Mouse (Mus musculus): ENCODE data around the gene Zc3h15.
"Not testable (repeated sequence)": the region's sequence is repeated elsewhere in the genome, so short reads cannot be mapped to it uniquely, and the experiment has no call there.

Zc3h15 gene

DNA sequence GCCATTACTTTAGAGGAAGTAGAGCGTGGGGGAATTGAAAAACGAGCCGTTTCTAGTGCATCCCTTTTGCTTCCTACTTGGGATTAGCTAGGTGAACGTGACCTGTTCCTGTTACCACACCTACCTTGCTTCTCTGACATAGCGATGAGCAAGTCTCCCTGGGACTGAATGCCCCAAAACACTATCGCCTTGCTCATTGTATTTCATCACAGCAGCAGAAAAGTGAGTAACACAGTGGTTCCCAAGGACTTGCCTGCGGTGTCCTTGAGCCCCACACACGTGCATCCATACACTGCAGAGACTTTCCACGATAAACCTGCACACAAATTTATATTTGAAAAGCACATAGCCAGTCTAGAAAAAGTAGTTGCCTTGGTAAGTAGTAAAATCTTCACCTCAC is 30.7 kb downstream of the Zc3h15 start:
- no peak for DNase-seq

DNA sequence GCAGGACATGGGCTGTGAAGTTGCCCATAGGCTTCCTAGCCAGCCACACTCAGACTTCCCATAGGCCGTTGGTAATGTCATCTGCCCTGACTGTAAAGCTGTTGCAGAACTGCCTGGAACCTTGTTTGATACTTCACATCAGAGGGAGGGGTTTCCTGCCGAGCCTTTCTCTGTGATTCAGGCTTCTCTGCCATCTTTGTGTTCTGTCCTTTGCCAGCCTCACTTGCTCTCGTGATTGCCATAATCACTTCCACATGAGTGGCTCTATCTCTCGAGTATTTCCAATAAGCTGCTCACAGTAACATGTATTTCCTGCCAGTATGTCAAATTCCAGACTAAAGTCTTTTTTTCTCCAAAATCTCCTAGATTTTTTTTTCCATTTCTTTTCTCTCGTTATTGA is 31.4 kb downstream of the Zc3h15 start:
- no peak for DNase-seq

DNA sequence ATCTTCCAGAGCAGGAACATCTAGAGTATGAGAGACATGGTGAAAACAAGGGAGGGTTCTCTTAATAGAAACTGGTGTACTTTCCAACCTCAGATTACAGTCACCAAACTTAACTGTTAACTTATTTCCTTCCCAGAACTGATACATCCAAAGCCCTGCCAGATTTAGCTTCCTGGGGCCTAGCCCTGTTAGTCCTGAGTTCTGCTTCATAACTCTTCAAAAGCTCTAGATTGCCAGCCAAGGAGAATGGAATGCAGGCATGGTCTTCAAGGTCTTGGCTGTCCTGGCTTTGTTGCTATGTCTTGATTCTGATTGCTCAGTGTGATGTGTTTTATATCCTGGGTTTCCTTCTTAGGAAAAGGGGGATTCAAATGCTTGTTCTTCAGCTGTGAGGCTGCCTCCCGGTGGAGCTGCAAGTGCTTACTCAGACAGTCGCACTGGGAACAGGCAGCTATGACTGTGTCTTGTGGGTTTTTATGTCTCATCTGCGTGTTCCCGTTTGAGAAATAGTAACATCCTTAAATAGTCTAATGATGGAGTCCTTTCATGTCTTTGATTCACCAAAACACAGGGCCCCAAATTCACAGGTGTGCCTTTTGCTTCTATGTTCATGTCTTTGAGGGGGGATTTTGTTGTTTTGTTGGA is 32.1 kb downstream of the Zc3h15 start:
- no peak for DNase-seq

DNA sequence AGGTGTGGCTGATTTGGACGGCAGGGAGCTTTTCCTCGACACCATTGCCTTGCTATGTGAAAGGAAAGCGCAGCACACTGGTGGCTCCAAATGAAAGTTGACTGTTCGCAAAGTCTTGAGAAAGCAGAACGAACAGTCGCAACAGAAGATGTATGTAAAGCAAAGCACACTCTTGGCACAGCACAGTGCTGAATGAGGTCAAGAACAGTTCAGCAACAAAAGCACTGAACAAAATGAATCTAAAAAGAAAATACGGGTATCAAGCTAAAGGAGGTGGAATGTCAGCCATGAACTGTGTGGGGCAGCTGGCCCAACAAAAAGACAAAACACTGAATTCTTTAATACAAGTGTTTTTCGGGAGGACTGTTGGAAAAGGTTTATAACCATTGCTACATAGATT is 37.1 kb downstream of the Zc3h15 start:
- DNase-seq: no peak

DNA sequence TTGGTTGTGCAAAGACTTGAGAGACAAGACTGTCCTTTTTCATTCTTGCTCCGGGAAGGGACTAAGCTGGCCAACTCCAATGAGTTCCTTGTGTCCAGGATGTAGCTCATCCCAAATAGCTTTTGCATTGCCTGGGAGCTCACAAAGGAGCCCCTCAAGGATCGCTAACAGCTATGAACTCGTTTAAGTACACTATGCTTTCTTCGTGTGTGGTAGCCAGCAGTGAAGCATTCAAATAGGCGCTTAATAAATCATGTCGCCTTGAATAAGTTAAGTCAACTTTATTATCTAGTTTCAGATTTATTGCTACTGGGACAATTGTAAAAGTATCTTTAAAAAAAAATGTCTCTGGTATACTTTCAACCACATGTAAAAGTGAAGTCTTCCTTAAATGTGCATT is 37.5 kb downstream of the Zc3h15 start:
- DNase-seq: no peak

DNA sequence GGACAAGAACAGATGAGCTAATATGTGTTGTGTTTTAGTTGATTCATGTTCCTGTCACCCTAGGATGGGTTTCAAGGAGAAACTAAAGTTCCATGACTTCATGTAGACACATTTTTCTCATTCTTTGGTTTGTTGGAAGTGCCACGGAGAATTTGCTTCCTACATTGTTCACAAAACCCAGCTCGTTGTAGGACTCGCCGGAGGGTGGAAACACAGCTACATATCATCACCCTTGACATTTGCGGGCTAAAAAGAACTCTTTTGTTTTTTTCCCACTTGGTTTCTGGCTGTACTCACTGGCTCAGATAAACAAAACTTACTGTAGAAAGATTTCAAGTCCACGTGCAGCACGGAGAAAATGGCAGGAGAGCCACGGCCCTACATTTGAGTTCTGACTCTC is 38.0 kb downstream of the Zc3h15 start:
- no peak for DNase-seq

DNA sequence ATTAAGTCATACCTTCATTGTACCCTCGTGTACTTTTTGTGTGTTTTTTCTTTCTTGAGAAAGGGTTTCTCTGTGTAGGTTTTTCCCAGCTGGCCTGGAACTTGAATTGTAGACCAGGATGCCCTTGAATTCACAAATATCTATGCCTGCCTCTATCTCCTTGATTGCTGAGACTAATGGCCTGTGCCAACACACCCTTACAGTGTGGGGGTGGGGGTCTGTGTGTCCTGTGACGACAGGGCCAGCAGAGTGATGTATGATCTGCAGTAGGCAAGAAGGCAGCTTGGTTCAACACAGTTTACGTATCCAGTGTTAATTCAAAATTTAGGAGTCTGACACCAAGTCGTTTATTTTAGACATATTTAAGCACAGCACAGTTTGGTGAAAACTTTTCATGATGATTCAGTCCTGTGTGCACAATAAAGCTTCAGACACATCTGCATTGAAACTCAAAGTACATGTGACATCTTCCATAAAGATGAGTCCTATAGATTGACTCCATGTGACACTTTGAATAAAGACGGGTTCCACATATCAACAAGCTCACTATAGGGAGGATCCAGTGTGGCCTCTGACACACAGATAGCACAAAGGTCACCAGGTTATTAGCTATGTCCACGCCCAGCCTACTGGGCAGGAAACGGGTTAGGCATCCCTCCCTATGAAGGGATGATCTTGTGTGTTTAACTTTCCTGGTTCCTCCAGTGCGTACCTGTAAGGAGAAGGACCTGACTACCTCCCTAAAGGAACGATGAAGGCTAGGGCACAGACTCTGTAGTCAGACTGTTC is 39.7 kb downstream of the Zc3h15 start:
- no peak for DNase-seq

DNA sequence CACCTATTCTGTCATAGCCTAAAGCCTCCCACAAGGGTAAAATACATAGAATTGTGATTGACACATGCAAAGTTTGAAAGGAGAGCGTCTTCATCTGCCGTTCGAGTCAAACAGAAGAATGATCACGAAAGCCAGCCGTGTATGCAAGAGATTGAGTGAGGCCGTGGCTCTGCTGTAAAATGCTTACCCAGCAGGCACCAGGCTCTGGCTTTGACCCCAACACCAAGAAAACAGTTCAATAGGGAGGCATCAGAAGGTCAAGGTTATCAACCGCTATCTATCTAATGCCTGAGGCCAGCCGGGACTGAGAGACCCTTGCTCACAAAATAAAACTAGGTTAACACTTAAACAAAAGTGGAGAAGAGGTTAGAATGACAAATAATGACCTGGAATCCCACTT is 40.5 kb downstream of the Zc3h15 start:
- no peak for DNase-seq

DNA sequence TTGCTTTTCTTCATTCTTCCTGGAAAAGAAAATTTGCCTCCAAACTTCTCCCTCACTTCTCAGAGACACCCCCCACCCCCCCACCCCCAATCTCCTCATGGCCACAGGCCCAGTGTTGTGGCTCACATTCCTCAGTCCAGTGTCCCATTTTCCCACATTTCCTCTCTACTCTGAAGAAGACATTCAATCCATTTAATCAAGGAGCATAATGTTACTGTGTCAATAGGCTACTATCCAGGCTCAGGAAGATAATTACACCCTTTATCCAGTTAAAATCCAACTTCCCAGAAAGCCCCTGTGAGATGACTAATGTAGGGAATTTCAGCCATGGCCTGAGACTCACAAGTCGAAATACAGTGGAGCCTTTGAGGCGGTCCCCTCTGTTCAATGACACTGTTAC is 46.1 kb downstream of the Zc3h15 start:
- DNase-seq: no peak

DNA sequence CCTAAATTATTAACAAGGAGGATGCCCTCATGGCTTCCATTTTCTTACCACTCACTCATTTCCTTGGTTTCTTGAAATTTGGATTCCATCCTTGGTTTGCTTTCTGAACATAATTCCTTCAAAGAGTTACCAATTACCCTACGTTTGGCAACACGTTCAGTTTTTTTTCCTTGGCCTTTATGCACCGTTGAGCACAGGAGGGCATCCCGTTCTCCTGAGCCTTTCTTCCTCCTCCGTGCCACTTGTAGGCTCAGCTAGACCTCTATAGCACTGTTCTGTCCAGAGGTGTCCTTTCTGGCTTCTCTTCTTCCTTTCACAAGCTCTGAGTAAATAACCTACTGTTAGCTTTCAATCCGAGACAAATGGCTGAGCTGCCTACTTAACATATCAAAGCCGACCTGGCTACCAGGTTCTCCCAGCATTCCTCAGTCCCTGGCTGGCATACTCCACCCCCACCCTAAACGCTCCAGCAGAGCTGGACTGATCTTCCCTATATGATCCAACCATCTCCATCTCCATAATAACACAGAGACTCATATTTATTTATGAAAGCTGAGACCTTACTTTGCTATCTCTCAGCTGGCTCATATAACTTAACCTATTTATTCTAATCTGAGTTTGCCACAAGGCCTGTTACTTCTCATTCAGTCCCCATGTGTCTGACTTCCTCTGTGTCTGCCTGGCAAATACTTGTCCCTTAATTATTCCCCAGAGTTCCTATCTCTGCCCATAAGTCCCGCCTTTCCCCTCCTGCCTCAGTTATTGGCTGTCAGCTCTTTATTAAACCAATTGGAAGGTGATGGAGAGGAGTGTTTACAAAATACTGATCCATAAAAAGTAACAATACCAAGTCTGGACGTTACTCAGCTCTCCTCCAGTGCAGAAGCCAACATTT is 48.7 kb downstream of the Zc3h15 start:
- no peak for DNase-seq

DNA sequence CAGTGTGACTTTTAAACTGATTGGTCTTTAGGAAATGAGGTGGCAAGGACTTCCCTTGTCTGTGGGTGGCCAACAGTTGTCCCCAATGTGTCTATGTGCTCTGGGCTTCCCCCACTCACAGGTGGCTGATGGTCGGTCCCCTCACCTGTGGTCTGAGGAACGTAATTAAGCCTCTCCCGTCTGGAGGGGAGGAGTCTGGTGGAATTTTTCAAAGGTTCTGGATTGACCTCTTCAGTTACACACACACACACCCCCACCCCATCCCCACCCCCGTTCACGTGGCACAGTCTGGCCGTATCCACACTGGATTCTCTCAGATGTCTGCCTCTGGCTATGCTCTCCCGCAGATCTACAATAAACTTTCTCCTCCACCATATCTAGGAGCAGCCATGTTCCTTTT is 49.8 kb downstream of the Zc3h15 start:
- DNase-seq: no peak

DNA sequence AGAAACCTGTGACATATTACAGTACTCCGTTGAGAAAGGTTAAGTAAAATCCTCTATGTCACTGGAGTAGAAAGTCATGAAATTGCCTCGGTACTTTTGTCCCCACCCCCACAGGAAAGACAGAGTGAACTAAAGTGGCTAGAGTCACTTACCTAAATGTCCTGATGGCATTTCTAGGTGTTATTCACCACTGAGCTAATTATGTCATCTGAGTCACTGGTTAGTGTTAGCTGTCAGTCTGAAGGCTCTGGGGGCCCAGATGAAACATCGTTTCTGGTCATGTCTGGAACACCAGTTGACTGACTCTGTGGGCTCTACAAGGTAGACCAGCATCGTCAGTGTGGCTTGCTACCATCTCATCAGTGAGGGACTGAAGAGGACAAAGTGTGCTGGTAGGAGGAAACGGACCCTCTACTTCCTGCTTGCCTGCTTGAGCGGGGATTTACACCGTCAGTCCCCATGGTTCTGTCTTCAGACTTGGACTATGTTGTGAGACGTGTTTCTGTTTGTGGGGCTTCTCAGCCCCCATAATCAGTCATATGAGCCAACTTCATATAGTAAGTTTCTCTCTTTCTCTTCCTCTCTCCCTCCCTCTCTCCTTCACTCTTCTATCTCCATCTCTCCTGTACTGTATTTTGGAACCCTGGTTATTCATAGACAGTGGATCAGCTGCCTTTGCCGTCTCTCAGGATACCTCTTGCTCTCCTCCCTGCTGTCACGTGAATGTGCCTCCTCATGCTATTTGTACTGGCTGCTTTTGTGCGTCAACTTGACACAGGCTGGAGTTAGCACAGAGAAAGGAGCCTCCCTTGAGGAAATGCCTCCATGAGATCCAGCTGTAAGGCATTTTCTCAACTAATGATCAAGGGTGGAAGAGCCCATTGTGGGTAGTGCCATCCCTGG is 51.4 kb downstream of the Zc3h15 start:
- no peak for DNase-seq

DNA sequence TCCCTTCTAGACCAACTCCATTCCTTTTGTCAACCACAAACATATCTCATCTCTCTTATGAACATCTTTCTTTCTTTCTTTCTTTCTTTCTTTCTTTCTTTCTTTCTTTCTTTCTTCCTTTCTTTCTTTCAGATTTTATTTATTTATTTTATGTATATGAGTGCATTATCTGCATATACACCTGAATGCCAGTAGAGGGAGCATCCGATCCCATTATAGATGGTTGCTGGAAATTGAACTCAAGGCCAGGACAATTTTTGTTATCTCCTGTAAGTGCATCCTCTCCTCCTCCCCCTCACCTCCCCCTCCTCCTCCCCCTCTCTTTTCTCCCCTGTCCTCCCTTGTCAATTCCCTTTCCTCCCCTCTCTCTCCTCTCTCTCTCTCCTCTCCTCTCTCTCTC is 54.2 kb downstream of the Zc3h15 start:
- DNase-seq: no peak

DNA sequence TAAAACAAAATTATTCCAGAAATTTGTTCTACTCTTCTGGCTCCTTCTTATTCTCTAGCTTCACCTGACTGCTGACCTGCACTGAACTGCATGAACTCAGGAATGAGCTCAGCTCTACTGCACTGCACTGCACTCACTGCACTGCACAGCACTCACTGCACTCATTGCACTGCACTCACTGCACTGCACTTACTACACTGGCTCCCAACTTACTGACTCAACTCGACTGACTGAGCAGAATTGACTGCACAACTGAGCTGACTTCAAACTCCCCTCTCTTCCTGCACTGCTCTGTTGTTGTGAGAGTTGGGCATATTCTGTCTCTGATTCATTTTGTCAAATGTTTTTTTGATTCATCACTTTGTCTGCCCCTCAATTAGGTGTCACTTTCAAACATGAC is 55.1 kb downstream of the Zc3h15 start:
- DNase-seq: no peak

DNA sequence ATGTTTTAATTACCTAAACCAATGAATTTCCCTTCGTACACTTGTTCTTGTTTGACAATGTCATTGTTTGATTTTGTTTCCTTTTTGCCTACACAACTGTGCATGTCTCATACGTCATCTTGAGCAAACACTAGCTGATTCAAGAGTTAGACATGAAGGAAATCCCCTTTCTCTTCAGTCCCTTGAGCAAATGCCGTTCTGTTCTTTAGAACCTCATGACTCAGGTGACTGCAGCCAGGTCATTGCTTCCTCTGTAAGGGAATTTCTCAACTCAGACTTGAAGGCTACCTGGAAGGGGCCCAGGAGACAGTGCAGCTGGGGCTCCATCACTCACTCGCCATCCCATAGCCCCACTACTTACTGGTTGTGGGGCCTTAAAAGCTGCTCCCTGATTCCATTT is 56.4 kb downstream of the Zc3h15 start:
- no peak for DNase-seq

DNA sequence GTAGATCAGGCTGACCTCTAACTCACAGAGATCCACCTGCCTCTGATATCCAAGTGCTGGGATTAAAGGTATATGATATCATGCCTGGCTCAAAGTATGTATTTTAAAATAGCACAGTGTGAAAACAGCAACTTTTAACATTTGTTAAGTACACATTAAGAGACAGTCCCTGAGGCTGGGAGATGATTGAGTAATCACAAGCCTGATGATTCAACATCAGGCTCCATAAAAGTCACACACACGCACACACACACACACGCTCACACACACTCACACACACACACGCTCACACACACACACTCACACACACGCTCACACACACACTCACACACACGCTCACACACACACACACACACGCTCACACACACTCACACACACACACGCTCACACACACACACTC is 58.2 kb downstream of the Zc3h15 start:
- DNase-seq: no peak

DNA sequence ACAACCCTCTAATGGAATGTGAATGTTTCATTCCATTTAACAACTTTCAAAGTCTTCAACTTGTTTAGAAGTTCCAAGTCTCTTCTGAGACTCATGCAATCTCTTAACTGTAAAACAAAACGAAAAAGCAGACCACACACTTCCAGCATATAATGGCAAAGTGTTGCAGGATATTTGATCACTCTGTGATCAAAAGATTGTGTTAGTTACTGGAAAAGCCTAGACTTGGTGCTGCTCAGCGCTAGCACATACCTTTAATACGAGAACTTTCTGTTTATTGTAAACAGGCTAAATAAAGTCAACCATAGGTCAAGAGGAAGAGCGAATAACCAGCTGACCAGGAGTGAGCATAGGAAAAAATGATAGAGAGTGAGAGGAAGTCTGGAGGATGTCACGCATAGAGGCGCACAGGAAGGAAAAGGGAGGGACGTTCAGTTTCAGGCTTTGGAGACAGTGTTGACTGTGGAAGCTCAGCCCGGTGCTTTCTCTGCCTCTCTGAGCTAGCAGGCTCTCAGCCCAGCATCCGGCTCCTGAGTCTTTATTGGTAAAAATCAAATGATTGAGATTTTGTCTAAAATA is 61.4 kb downstream of the Zc3h15 start:
- DNase-seq: no peak

DNA sequence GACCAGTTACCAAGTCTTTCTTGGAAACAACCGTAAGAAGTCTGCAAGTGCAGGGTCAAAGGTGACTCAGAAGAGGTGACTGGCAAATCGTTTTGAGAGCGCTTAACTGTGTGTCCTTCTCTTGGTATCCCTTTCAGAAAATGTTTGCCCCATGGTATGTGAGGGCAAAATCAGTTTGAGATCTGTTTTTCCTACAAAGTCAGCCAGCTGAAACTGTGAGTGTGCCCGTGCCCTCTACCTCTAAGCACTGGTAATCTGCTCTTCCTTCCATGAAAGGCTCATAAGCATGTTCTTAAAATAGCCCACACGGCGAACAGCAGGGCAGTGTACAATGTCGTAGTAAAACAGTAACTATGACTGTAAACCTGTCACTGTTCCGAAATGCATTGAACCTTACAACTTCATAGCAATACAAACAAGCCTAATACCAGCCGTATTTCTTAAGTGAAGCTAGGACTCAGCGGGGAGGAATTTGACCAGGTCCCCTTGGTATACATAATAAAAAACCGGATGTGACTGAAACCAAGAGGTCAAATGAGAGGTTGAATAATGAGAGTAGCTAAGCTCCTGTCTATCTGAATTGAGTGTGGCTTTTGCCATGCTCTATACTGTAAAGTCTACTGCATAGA is 65.8 kb downstream of the Zc3h15 start:
- no peak for DNase-seq

DNA sequence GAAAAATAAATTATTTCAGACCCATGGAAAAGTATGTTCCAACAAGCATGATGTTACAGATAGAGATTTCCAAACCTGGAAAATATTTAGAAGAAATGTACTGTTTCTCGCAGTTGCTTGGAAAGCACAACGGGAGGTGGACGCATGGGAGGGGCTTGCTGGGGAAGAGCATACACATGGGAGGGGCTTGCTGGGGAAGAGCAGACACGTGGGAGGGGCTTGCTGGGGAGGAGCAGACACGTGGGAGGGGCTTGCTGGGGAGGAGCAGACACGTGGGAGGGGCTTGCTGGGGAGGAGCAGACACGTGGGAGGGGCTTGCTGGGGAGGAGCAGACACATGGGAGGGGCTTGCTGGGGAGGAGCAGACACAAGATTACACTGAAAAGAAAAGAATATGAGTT is 69.0 kb downstream of the Zc3h15 start:
- DNase-seq: not testable (repeated sequence)

DNA sequence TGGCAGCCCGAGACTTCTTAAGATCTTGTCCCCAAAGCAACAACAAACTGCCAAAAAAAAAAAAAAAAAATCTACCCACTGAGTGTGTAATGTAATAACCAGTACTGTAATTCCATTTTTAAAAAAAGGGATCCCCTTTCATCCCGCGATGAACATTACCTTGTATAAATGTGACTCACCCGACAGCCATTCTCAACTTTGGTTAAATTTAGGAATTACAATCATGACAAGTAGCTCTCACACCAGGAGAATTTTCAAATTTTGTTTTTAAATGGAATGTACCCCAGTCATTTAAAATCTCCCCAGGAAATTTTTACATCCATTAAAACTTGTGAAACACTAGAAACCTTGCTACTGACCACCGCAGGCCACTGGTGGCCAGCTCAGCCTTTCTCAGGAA is 69.7 kb downstream of the Zc3h15 start:
- DNase-seq: no peak

Data from right cerebral cortex, postnatal 25 days (tissue).